Mouse (Mus musculus) adrenal gland, postnatal 4 days (tissue): ENCODE results near the gene Tbc1d10a. TPM values are rescaled to one million over a fixed set of nuclear protein-coding genes. Genes with fewer than 3 reads are reported as not detected.

Experiments
- DNase-seq, 2 experiments: peaks; one replicate each; pipeline ENCODE4 v3.0.0; 2021 to 2022; ENCODE audit warnings: low spot score in 2 of 2, mixed read lengths in 2 of 2
- microRNA-seq: library from miRNA; unstranded; fragments of <30 nt; microRNA quantifications from one replicate; pipeline ENCODE4 v1.2.0, GENCODE M21; 2021
- total RNA-seq, 2 experiments: library from RNA; stranded (reverse); gene quantifications; 2 replicates each; pipeline ENCODE4 v1.2.3; 2021

Gene Tbc1d10a
- total RNA-seq, 2 experiments from 2014 or later, result 19.0 to 19.9 TPM

GRCm38 (mm10) chr11:4262847-4263246 lies 76.3 kb downstream of the Tbc1d10a start:
- DNase-seq, result no peak

GRCm38 (mm10) chr11:4263296-4263695 lies 76.7 kb downstream of the Tbc1d10a start:
- DNase-seq, result no peak

- DNase-seq, result no peak
These were observed 77.5 kb downstream of the Tbc1d10a start for GRCm38 (mm10) chr11:4264066-4264465.

Small RNA genes within 50 kb of the gene (microRNA-seq; reads per million reads assigned to microRNA genes)
- 3.2 reads per million, percentile 8 among the genes with 10 or more reads in this experiment for gene Mir3060

Other genes starting within 250 kb of the Tbc1d10a start
- 10 to 100 TPM; 79.7 to 80.7 TPM for gene Pes1, start 222.8 kb upstream of the Tbc1d10a start, total RNA-seq
- gene 4930556J24Rik, start 210.0 kb upstream of the Tbc1d10a start, total RNA-seq, result under 1 TPM in 1 of 2 experiments, not detected in 1; 0.25 TPM
- 1 to 10 TPM; 2.0 to 3.0 TPM for gene Gal3st1, start 203.2 kb upstream of the Tbc1d10a start, total RNA-seq
- gene Sec14l4, start 155.3 kb upstream of the Tbc1d10a start, total RNA-seq, result 1 to 10 TPM; 2.4 to 5.0 TPM
- gene Sec14l3, start 121.9 kb upstream of the Tbc1d10a start, total RNA-seq, result under 1 TPM; 0.51 to 0.59 TPM
- gene Mtfp1, start 91.3 kb upstream of the Tbc1d10a start, total RNA-seq, result 10 to 100 TPM; 17.3 to 17.7 TPM
- gene Sec14l2, start 63.4 kb upstream of the Tbc1d10a start, total RNA-seq, result 10 to 100 TPM in 1 of 2 experiments, 1 to 10 TPM in 1; 4.4 to 15.0 TPM
- 10 to 100 TPM; 32.0 to 34.8 TPM for gene Rnf215, start 51.6 kb upstream of the Tbc1d10a start, total RNA-seq
- 10 to 100 TPM; 13.8 to 18.6 TPM for gene Ccdc157, start 26.5 kb upstream of the Tbc1d10a start, total RNA-seq
- gene Sf3a1, start 26.4 kb upstream of the Tbc1d10a start, total RNA-seq, result 10 to 100 TPM; 70.4 to 71.6 TPM
- 1 to 10 TPM; 6.3 to 6.6 TPM for gene Castor1, start 31.4 kb downstream of the Tbc1d10a start, total RNA-seq
- gene Osm, start 49.6 kb downstream of the Tbc1d10a start, total RNA-seq, result under 1 TPM; 0.11 to 0.23 TPM
- gene Lif, start 70.8 kb downstream of the Tbc1d10a start, total RNA-seq, result under 1 TPM; 0.76 to 0.99 TPM